Mouse (Mus musculus): ENCODE measurements around the gene Skap1.
A peak's percentile ranks its signal among the peaks of the same experiment; 100 is the strongest.

- TF ChIP-seq CTCF (IDR thresholded peaks at IDR 0.05; ENCODE audit: borderline replicate concordance, extremely low read depth, insufficient read depth, insufficient read length) = peak; percentile 73
- no peak for TF ChIP-seq POLR2A (IDR thresholded peaks at IDR 0.05; ENCODE audit: borderline replicate concordance, extremely low read depth, insufficient read depth, insufficient read length, poor library complexity, severe bottlenecking)
Measured at GRCm38 (mm10) chr11:96735908-96736307, 271.5 kb downstream of the Skap1 start.
